Mouse (Mus musculus): Measurements from ENCODE around the gene Glipr1l3. TPM values are rescaled to one million over a fixed set of nuclear protein-coding genes. Genes with fewer than 3 reads are reported as not detected.
"Not testable (repeated sequence)": the region's sequence is repeated elsewhere in the genome, so short reads cannot be mapped to it uniquely, and the experiment has no call there.

Glipr1l3 gene
- polyA plus RNA-seq (2016; fragmentation: Nextera tagmentation; extraction: Ambion mirVana): 0.23 TPM in 1 of 2 replicates, not detected in the other

DNA sequence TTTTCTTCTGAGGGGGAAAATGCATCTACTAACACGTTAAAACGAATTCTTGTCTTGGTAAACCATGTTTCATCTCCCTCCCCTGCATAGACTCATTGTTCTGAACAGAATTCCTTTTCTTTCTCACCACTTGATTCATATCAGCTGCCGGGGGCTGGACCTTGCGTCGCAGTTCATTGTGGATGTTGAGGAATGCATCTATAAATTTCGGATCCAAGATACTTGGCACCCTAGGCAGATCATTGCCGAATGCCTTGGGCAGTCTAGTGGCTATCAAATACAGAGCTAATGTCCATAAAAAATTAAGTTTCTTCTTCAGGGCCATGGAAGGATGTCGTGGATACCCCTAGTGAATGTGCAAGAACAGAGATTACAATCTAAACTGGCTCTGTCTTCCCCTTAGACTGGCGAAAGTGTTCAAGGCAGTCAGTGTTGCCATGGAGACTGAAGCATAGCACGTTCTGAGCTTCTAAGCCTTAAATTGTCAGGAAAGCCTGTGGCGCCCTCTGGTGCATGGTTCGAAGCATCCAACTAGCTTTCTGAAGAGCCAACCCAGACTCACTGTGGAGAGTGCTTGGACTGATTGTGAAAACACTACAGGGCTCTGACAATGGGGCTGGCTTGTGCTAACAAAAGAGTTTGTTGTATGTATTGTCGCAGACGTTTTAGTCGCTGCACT is at the start of gene Glipr1l3:
Glipr1l3 (minus strand) TSS at position 446 of the 679 bp plus-strand sequence.
- peak within 1 kb of the TSS; percentile 48 for H3K4me2 ChIP-seq (replicated peaks)
- peak; percentile 93 for ATAC-seq (ENCODE audit: low FRiP score, low read depth)
- H3K4me3 ChIP-seq; H3K9ac ChIP-seq; H3K27me3 ChIP-seq (replicated peaks); H3K27ac ChIP-seq; H3K4me1 ChIP-seq; H3K9me3 ChIP-seq; H3K36me3 ChIP-seq: not testable (repeated sequence)
- 9% methylated on average over 15 of the region's 15 CpGs for WGBS

DNA sequence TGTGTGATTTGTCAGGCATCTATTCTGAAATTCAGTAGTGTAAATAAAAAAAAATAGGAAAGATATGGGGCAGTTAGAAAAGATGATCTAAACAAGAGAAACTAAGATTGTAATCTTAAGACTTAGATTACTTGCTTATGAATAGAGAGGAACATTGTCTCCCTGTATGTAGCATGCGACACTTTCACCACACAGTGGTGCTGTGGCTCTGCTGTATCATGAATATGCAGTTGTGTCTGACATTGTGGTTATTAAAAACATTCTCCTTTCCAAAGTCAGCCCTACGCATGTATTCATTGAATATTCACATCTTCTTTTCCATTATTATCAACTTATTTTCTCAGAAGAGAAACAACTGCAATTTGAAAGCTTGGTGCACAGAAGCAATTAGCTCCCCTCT is 43.3 kb upstream of the Glipr1l3 start:
- H3K27ac ChIP-seq: no peak overlapping the region
- no peaks in the 10 kb centered on the region for H3K4me1 ChIP-seq
- H3K27me3 ChIP-seq (replicated peaks): no peaks in the 10 kb centered on the region
- H3K4me2 ChIP-seq (replicated peaks): no peak overlapping the region
- H3K9ac ChIP-seq: no peak overlapping the region
- WGBS: 61% methylated on average over 2 of the region's 2 CpGs
- no peak overlapping the region for H3K4me3 ChIP-seq
- H3K36me3 ChIP-seq: no peaks in the 10 kb centered on the region
- no peaks in the 10 kb centered on the region for H3K9me3 ChIP-seq
- no peak for ATAC-seq (ENCODE audit: low FRiP score, low read depth)

DNA sequence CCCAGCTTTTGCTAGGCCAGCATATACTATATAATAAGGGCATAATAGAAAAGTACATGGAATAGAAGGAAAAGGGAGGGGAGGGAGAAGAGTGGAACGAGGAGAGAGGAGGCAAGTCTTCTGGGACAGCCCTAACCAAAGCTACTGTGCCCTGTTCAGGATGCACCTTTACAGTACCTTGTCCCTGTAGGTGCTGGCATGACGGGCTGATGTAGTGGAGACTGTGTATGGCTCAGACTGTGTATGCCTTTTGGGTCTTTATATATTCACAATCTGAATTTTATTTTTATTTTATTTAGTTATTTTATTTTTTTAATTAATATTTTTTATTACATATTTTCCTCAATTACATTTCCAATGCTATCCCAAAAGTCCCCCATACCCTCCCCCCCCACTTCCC is 33.8 kb upstream of the Glipr1l3 start:
- H3K4me2 ChIP-seq (replicated peaks); H3K27me3 ChIP-seq (replicated peaks); H3K4me1 ChIP-seq; H3K27ac ChIP-seq; H3K9ac ChIP-seq; H3K36me3 ChIP-seq; H3K4me3 ChIP-seq; ATAC-seq (ENCODE audit: low FRiP score, low read depth); H3K9me3 ChIP-seq: not testable (repeated sequence)
- 93% methylated on average over 2 of the region's 2 CpGs for whole genome bisulfite sequencing

DNA sequence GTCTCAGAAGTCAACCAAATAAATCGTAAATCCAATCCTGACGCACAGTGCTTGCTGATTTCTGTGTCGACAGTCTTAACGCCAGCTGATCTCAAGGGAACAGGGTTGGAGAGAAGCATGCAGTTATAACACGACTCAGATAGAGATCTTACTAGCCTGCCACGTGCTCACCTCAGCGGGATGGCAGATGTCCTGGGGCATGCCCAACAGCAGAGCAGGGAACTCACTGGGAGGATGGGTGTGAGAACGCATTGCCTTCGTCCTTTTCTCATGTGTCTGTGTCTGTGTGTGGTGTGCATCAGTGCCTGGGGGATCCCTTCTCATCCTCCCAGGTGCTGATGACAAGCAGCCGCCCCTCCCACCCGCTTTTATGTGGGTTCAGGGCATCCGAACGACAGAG is 16.9 kb upstream of the Glipr1l3 start:
- not testable (repeated sequence) for H3K36me3 ChIP-seq; H3K4me3 ChIP-seq; H3K9ac ChIP-seq; H3K27ac ChIP-seq; H3K4me1 ChIP-seq; H3K9me3 ChIP-seq; H3K27me3 ChIP-seq (replicated peaks)
- ATAC-seq (ENCODE audit: low FRiP score, low read depth): peak; percentile 50; the same call in 1 of the 2 replicates
- 0 out of 2 replicates have a peak overlapping the region, but pooled peaks have one; percentile 28 for H3K4me2 ChIP-seq (replicated peaks)
- WGBS: 30% methylated on average over 13 of the region's 13 CpGs

DNA sequence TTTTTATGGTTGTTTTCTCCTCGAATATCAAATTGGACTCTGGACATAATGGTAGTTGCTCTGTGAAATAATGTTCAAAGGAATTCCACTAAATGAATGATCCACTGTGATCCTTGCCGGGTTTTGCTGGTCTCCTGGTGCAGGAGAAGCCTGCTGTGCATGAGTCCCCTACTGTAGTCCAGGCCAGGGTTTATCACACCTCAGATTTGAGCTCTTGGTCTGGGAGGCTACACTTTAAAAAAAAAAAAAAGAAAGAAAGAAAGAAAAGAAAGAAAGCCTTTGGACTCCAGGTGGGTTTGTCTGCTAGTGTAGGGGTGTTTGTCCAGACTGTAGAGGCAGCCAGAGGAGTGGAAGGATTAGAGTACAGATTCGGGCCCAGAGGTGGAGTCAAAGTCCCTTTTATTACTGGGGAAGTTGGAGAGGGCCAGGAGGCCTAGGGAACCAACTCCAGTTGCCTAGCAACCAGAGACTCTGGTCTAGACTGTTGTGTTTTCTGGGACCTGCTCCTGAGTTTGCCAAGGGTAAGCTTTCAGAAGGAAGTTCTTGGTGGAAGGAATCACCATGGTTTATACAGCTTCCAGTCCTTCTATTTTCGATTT is 3.1 kb upstream of the Glipr1l3 start, which contains the start of gene Caps2:
Caps2 (plus strand) TSS at position 454 of the 599 bp plus-strand sequence.
- Histone ChIP-seq H3K27ac (no peak within 1 kb of the TSS), H3K4me3 (no peak within 1 kb of the TSS)

DNA sequence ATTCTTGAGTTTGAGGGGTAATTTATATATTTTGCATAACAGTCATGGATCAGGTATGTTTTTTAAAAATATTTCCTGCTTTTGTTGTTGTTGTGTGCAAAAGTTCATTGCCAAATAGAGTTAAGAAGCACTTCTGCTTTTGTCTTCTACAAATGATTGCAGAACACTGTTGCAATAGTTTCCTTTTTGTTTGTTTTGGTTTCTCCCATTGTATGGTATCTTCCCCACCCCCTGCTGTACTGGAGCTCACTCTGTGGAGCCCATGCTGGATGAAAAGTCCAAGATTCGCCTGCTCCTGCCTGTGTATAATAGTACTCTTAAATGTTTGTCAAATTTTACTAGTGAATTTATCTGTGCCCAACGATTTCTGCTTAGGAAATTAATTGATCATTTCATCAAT is 20.3 kb downstream of the Glipr1l3 start:
- H3K4me1 ChIP-seq: no peaks in the 10 kb centered on the region
- no peaks in the 10 kb centered on the region for H3K36me3 ChIP-seq
- H3K4me3 ChIP-seq: no peak overlapping the region
- H3K9ac ChIP-seq: no peak overlapping the region
- WGBS: 52% methylated on average over 2 of the region's 2 CpGs
- H3K27ac ChIP-seq: no peak overlapping the region
- no peaks in the 10 kb centered on the region for H3K9me3 ChIP-seq
- ATAC-seq (ENCODE audit: low FRiP score, low read depth): no peak
- no peaks in the 10 kb centered on the region for H3K27me3 ChIP-seq (replicated peaks)
- H3K4me2 ChIP-seq (replicated peaks): no peak overlapping the region

More for the DNA sequence above, 3.1 kb upstream of the Glipr1l3 start, which contains the start of gene Caps2:
- H3K27me3 ChIP-seq (replicated peaks): no peaks in the 10 kb centered on the region
- H3K36me3 ChIP-seq: no peaks in the 10 kb centered on the region
- WGBS: 23% methylated on average over 4 of the region's 4 CpGs
- H3K9me3 ChIP-seq: no peaks in the 10 kb centered on the region
- H3K9ac ChIP-seq: no peak within 1 kb of the TSS
- ATAC-seq (ENCODE audit: low FRiP score, low read depth): peak; percentile 56
- H3K4me1 ChIP-seq: no peaks in the 10 kb centered on the region
- H3K4me2 ChIP-seq (replicated peaks): peak within 1 kb of the TSS; percentile 35

DNA sequence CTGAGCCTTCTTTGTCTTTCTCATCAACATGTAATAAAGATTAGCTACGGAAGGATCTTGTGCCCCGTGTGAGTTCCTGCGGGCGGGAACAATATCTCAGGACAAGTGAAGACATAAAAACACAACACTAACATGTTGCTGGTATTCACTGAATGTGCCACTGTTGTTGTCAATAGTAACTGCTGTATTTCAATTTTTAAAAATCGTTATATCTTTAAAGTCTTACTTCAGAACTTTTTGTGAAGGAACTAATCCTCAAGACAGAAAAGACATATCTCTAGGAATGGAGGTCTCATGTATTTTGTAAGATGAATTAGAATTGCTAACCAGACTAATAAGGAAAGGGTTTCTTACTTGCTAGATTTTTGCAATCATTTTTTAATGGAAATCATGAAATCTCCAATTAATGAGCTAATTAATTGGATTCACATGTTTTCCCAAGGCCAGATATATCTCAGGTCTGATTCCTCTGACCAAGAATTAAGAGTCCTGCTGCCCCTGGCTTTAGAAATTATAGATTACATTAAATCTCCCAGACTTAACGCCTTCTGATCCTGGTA is 21.2 kb downstream of the Glipr1l3 start:
- Histone ChIP-seq H3K4me3 (peak overlapping the region; percentile 28; the same call in 1 of the 2 replicates), H3K27ac (no peak overlapping the region), H3K36me3 (no peaks in the 10 kb centered on the region), H3K27me3 (replicated peaks) (no peaks in the 10 kb centered on the region), H3K9me3 (no peaks in the 10 kb centered on the region), H3K9ac (no peak overlapping the region), H3K4me1 (no peaks in the 10 kb centered on the region), H3K4me2 (replicated peaks) (peak overlapping the region; percentile 51)
- peak; percentile 52 for ATAC-seq (ENCODE audit: low FRiP score, low read depth)
- 44% methylated on average over 6 of the region's 6 CpGs for WGBS

DNA sequence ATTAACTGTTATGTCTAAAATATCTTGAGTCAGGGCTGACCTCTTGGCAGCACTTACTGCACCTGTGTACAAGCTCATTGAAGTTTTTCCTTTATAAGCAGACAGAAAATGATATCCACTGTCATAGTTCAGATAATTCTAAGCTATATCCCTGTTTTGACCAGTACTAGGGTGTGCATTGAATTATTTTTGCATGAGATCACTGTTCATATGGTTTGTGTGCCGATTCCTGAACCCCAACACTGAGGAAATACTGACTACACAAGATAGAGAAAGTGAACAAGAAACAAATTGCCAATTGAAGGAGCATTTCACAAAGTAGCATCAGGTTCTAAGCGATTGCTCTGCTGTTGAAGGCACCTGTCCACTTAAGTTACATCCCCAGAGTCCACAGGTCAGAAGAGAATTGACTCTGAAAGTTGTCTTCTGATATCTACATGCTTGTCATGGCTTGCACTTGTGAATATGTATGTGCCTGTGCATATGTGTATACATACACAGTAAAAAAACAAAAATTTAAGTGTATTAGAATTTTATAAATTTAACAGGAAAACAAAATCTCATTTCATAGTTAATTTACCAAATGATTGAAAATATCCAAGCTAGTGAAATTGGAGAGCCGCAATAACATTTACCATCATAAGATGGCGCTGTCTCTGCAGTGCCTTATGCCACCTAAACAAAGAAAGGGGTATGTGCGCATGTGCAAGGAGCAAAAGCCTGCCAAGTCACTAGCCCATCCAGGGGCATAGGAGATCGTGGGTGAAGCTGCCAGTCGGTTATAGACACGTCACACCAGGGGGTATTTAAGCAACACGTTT is 21.9 kb downstream of the Glipr1l3 start:
- Histone ChIP-seq H3K4me3 (peak overlapping the region; percentile 28; the same call in 1 of the 2 replicates), H3K4me2 (replicated peaks) (peak overlapping the region; percentile 51), H3K4me1 (no peaks in the 10 kb centered on the region), H3K9ac (no peak overlapping the region), H3K36me3 (no peaks in the 10 kb centered on the region), H3K27me3 (replicated peaks) (no peaks in the 10 kb centered on the region), H3K27ac (no peak overlapping the region), H3K9me3 (no peaks in the 10 kb centered on the region)
- 18% methylated on average over 9 of the region's 9 CpGs for WGBS
- peak; percentile 91 for ATAC-seq (ENCODE audit: low FRiP score, low read depth)

DNA sequence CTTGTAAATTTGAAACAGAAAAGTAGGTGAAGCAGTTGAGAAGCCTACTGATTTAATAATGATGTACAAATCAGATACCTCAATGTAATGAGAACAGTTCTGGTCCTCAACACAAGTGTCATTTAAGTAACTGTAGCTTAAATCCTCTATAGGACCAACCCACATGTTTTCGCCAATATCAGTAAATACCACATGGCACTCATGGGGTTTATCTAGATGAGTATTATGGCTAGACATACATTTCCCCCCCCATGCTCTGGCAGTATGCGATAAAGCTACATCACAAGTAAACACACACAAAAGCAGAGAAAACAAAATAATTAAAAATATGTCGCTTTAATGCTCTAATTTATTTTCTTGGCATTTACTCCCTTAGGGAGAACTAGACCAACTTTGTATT is 27.9 kb downstream of the Glipr1l3 start:
- H3K4me2 ChIP-seq (replicated peaks): no peak overlapping the region
- H3K27ac ChIP-seq: no peak overlapping the region
- H3K27me3 ChIP-seq (replicated peaks): no peaks in the 10 kb centered on the region
- H3K4me1 ChIP-seq: no peaks in the 10 kb centered on the region
- H3K4me3 ChIP-seq: no peak overlapping the region
- no peaks in the 10 kb centered on the region for H3K9me3 ChIP-seq
- 91% methylated on average over 3 of the region's 3 CpGs for WGBS
- no peak for ATAC-seq (ENCODE audit: low FRiP score, low read depth)
- H3K36me3 ChIP-seq: no peaks in the 10 kb centered on the region
- H3K9ac ChIP-seq: no peak overlapping the region

DNA sequence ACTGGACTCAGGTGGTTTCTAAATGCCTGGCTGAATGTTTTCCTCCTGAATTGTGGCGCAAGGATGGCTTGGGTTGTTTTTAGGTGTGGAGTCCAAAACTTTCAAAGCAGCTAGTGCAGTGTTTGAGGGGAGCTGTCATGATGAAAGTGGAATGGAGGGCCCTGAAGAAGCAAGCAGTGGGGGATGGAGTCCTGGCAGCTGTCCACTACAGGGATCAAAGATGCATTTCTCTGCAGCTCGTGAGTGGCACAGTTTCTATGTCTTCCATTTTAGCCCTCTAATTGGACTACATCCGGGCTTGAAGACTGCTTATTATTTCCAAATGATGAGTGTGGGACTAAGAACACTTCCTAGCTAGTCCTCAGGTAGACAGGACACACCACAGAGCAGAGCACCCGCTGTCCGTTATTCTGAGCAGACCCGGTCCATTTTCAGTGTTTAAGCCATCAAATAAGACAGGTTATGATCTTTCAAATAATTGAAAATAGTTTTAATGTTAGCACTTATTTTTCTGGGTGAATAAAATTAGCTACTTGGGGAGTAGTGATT is 32.4 kb downstream of the Glipr1l3 start:
- not testable (repeated sequence) for H3K27ac ChIP-seq; H3K4me2 ChIP-seq (replicated peaks); H3K36me3 ChIP-seq; H3K27me3 ChIP-seq (replicated peaks); H3K4me1 ChIP-seq; H3K9me3 ChIP-seq; H3K4me3 ChIP-seq; H3K9ac ChIP-seq; ATAC-seq (ENCODE audit: low FRiP score, low read depth)
- 81% methylated on average over 6 of the region's 6 CpGs for WGBS

DNA sequence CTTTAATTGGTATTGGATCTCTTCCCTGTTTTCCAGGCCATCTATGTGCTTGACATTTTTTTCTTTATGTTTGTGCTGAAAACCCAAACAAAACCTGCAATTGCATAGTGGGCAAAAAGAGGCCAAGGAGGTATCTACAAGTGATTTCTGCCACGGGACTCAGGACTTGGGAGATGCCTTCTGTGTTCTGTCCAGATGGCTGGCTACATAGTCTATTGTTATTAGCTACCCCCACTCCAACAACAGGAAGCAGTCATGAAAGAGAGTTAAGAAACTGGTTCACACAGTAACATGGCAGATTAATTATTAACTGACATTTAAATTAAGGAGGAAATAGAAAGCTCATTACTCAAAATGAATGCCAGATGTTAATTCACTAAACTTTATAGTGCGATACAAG is 35.0 kb downstream of the Glipr1l3 start:
- H3K9ac ChIP-seq; H3K36me3 ChIP-seq; H3K27me3 ChIP-seq (replicated peaks); ATAC-seq (ENCODE audit: low FRiP score, low read depth); H3K4me3 ChIP-seq; H3K4me1 ChIP-seq; H3K4me2 ChIP-seq (replicated peaks); H3K9me3 ChIP-seq; H3K27ac ChIP-seq: not testable (repeated sequence)
- 57% methylated on average over 2 of the region's 2 CpGs for WGBS

DNA sequence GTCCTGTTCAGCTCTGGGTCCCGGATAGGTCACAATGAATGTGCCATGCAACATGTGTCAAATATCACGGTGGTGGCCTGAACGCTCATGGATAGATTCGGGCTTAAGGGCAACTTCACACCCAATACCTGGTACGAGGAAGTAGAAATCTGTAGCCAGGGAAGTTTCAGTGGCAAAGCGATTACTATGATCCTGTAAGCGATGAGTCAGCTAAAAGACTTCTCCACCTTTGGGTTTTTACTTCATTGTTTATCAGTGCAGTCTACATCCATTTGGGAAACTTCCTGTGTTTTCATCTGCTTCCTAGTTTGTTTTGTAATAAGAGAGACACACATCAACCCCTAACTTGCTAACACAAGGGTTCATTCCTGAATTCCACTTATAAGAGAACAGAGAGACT is 49.7 kb downstream of the Glipr1l3 start:
- H3K27ac ChIP-seq: no peak overlapping the region
- no peak overlapping the region for H3K4me2 ChIP-seq (replicated peaks)
- no peaks in the 10 kb centered on the region for H3K36me3 ChIP-seq
- no peak overlapping the region for H3K4me3 ChIP-seq
- H3K9ac ChIP-seq: no peak overlapping the region
- no peaks in the 10 kb centered on the region for H3K27me3 ChIP-seq (replicated peaks)
- no peak for ATAC-seq (ENCODE audit: low FRiP score, low read depth)
- WGBS: 93% methylated on average over 7 of the region's 7 CpGs
- no peaks in the 10 kb centered on the region for H3K9me3 ChIP-seq
- no peaks in the 10 kb centered on the region for H3K4me1 ChIP-seq

All from neural tube, embryonic 12.5 days (tissue).